Mouse (Mus musculus) E14TG2a.4 (cell line): ENCODE measurements at regions not wholly inside any gene's neighbourhood (a gene's known extent, or its start where the extent isn't known, plus 50 kb on each side); places are given as distances from the start of the nearest gene placed in this dataset.

Experiments
- CTCF ChIP-seq: conservative IDR thresholded peaks from 2 replicates; pipeline ENCODE4 v1.5.1; 2014; ENCODE audit warnings: low read length
- NANOG ChIP-seq: IDR thresholded peaks from 2 replicates; pipeline ENCODE4 v1.6.1; 2014; ENCODE audit warnings: borderline replicate concordance, low read length, mixed read lengths
- POU5F1 ChIP-seq: IDR thresholded peaks from 2 replicates; pipeline ENCODE4 v1.6.1; 2014; ENCODE audit warnings: low read length, borderline replicate concordance

GRCm38 (mm10) chr9:30519231-30519630 is 92.3 kb downstream of the Snx19 start:
- TF ChIP-seq CTCF: no peak
- TF ChIP-seq POU5F1: no peak
- no peak for TF ChIP-seq NANOG
